Mouse (Mus musculus): ENCODE measurements around the gene Thsd7b.

- TF ChIP-seq CTCF (IDR thresholded peaks at IDR 0.05; ENCODE audit: low read depth, low read length) (no peak), POLR2A (IDR thresholded peaks at IDR 0.05; ENCODE audit: borderline replicate concordance, low read depth, low read length) (no peak)
Observed at GRCm38 (mm10) chr1:129364828-129365227, 91.7 kb downstream of the Thsd7b start.
